Mouse (Mus musculus) left cerebral cortex, postnatal 14 days (tissue): ENCODE measurements around the gene Evc2. TPM values are rescaled to one million over a fixed set of nuclear protein-coding genes. Genes with fewer than 3 reads are reported as not detected.

Experiments
- DNase-seq, 2 experiments: peaks; one replicate each; pipeline ENCODE4 v3.0.0; 2021 to 2022; ENCODE audit warnings: low spot score in 2 of 2, mixed read lengths in 1 of 2
- intact Hi-C: fragments of 180-260 bp; cut with DNase I; formaldehyde crosslinking; loops from one replicate; pipeline ENCODE4 v1.15.1; 2025
- total RNA-seq, 2 experiments: library from RNA; stranded (reverse); gene quantifications; 2 replicates each; pipeline ENCODE4 v1.2.3; 2021

Evc2 gene
- total RNA-seq, 2 experiments from 2014 or later = 5.5 to 6.0 TPM

- DNase-seq = no peak
- intact Hi-C loops = no loop called here
Observed at GRCm38 (mm10) chr5:37458236-37458635, 119.9 kb downstream of the Evc2 start.

GRCm38 (mm10) chr5:37465461-37465860 lies 127.2 kb downstream of the Evc2 start:
- DNase-seq = peak; percentile 28 to 37
- intact Hi-C loops = no loop called here

- no peak for DNase-seq
- intact Hi-C loops = no loop called here
Observed at GRCm38 (mm10) chr5:37467646-37468045, 129.3 kb downstream of the Evc2 start.

GRCm38 (mm10) chr5:37469031-37469430 lies 130.7 kb downstream of the Evc2 start:
- DNase-seq = no peak
- intact Hi-C loops = no loop called here

GRCm38 (mm10) chr5:37471584-37471983 lies 133.3 kb downstream of the Evc2 start:
- DNase-seq = no peak
- intact Hi-C loops = no loop called here

GRCm38 (mm10) chr5:37472025-37472608 lies 133.8 kb downstream of the Evc2 start:
- intact Hi-C loops = no loop called here
- no peak for DNase-seq

Other genes starting within 250 kb of the Evc2 start
- gene Crmp1, start 96.6 kb upstream of the Evc2 start, total RNA-seq = 100 to 1,000 TPM; 376 to 387 TPM
- gene Evc, start 1.6 kb upstream of the Evc2 start, total RNA-seq = 1 to 10 TPM; 3.7 to 6.1 TPM